Mouse (Mus musculus) lung, postnatal 36 days (tissue): Measurements from ENCODE around the gene Lce1g.

Experiments used
- DNase-seq: peaks from one replicate; pipeline ENCODE4 v3.0.0; 2022; ENCODE audit warnings: mixed read lengths

Gene Lce1g

DNA sequence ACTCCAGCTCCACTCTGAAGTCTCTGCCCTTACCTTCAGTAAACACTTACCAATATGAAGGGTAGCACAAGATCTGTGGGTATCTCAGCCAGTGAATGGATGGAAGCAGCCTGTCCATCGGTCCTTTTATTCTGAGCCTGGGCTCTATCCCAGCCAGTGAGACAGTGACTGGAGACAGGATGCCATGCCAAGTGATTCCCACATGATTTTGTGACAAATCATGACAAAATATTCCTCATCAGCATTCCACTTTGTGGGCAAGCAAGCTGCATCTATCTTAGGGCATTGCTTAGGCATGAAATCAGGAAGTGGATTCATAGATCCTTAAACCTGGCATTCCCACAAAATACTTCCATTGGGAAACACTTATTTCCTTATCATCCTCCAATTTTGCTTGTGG is at the start of gene Lce1g:
Lce1g (minus strand) TSS at position 101 of the 400 bp plus-strand sequence.
- no peak for DNase-seq

DNA sequence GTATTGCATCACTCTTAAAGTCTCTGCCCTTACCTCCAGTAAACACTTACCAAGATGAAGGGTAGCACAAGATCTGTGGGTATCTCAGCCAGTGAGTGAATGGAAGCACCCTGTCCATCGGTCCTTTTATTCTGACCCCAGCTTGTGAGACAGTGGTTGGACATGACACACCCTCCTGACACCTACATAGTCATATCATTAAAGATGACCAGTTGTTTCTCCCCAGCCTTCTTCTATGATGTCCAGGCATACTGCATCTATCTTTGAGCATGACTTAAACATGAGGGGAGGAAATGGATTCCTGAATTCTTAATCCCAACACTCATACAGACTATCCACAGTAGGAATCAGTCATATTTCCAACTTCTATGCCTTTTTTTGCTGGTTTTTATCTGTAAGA is 38.3 kb upstream of the Lce1g start, which contains the start of gene Lce1j:
Lce1j (minus strand) TSS at position 101 of the 400 bp plus-strand sequence.
- DNase-seq, result no peak

DNA sequence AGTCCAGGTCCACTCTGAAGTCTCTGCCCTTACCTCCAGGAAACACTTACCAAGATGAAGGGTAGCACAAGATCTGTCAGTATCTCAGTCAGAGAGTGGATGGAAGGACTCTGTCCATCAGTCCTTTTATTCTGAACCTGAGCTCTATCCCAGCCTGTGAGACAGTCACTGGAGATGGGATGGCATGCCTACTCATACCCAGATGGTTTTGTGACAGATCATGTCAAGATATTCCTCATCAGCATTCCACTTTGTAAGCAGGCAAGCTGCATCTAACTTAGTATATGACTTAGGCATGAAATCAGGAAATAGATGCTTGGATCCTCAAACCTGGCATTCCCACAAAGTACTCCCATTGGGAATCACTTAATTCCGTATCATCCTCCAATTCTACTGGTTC is 26.7 kb upstream of the Lce1g start, which contains the start of gene Lce1i:
Lce1i (minus strand) TSS at position 101 of the 400 bp plus-strand sequence.
- no peak for DNase-seq

DNA sequence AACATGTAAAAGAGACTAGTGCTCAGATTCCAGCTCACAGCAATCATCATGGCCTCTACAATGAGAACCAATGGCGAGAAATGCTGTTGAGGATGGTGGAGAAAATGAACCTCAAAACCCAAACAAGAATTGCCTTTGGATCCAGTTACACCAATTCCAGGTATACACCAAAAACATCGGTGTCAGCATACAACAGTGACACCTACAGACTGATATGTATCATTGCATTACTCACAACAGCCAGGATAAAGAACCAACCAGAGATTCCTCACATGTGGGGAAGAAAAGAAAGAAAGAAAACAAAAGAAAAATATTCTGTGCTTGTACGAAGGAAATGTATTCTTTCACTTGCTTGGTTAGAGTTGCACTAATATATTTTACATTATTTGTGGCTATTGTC is 19.4 kb upstream of the Lce1g start:
- DNase-seq, result no peak

DNA sequence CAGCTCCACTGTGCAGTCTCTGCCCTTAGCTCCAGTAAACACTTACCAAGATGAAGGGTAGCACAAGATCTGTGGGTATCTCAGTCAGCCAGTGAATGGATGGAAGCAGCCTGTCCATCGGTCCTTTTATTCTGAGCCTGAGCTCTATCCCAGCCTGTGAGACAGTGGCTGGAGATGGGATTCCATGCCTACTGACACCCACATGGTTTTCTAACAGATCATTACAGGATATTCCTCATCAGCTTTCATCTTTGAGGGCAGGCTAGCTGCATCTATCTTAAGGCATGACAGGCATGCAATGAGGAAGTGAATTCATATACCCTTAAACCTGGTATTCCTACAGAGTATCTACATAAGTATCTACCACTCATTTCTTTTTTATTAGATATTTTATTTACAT is 12.8 kb upstream of the Lce1g start, which contains the start of gene Lce1h:
Lce1h (minus strand) TSS at position 101 of the 400 bp plus-strand sequence.
- DNase-seq, result no peak

DNA sequence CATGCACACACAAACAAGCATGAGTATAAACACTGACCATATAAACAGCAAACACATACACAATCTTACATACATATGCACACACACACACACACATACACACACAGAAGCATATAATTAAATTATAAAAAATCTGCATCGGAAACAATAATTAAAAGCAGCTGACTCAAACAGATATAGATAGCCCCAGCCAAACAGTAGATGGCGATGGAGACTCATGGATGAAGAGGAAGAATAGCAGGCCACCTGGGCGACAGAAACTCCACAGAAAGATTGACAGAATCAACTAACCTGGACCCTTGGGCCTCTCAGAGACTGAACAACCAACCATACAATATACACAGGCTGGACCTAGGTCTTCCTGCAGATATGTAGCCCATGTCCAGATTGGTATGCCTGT is 1.1 kb upstream of the Lce1g start:
- no peak for DNase-seq

DNA sequence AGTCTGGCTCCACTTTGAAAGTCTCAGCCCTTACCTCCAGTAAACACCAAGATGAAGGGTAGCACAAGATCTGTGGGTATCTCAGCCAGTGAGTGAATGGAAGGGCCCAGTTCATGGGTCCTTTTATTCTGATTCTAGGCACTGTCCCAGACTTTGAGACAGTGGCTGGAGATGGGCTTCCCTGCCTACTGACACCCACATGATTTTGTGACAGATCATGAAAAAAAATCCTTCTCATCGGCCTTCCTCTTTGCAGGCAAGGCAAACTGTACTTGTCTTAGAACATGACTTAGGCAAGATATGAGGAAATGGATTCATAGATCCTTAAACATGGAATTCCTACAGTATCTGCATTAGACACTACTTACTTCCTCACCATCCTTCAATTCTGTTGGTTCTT is 13.1 kb downstream of the Lce1g start, which contains the start of gene Gm38119:
Gm38119 (minus strand) TSS at position 101 of the 400 bp plus-strand sequence.
- DNase-seq, result no peak

DNA sequence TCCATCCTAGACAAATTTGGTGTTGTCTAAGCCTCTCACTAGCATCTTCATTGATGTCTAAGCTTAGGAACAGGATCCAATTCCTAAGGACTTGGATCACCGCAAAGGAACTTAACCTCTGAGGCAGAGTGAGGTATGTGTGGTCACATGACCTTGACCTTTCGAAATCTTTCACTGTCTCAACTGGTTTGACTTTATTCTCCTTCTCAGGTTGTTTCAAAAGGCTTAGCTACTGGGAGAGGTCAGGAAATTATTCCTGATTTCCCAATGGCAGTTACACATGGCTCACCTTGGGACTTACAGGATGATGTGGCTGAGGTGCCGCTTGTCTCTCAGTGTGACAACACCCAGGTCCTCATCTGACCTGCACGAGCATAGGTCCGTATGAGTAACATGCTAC is 29.5 kb downstream of the Lce1g start:
- no peak for DNase-seq

DNA sequence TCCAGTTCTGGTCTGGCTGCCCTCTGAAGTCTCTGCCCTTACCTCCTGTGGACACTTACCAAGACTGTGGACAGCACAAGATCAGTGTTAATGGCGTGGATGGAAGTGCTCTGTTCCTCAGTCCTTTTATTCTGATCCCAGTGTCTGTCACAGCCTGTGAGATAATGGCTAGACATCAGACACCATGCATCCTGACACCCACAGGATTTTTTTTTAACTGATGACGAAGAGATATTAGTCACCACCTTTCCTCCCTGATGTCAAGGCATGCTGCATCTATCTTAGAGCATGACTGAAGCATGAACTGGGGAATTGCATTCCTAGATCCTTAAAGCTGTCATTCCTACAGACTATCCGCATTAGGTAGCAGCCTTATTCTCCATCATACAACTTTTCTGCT is 31.9 kb downstream of the Lce1g start, which contains the start of gene Lce1f:
Lce1f (minus strand) TSS at position 101 of the 400 bp plus-strand sequence.
- DNase-seq, result no peak

DNA sequence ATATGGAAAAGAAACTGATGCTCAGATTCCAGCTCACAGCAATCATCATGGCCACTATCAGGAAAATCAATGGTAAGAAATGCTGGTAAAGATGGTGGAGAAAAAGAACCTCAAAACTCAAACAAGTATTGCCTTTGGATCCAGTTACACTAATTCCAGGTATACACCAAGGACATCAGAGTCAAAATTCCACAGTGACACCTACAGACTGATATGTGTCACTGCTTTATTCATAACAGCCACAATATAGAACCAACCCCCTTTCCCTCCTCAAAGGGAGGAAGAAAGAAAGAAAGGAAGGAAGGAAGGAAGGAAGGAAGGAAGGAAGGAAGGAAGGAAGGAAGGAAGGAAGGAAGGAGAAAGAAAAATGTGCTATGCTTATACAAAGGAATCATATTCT is 37.0 kb downstream of the Lce1g start:
- DNase-seq, result no peak

DNA sequence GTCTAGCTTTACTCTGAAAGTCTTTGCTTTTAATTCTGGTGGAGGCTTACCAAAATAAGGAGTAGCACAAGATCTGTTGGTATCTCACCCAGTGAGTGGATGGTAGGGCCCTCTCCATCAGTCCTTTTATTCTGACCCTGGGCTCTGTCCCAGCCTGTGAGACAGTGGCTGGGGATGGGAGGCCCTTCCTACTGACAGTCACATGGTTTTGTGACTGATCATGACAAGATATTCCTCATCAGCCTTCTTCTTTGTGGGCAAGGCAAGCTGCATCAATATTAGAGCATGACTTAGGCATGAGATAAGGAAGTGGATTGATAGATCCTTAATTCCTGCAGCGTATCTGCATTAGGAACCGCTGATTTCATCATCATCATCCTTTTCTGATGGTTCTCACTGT is 43.2 kb downstream of the Lce1g start, which contains the start of gene Lce1e:
Lce1e (minus strand) TSS at position 101 of the 400 bp plus-strand sequence.
- no peak for DNase-seq
